Mouse (Mus musculus) CH12.LX (cell line): ENCODE data around the gene Gli2. TPM values are rescaled to one million over a fixed set of nuclear protein-coding genes. Genes with fewer than 3 reads are reported as not detected.

ENCODE experiments used
- DNase-seq: peaks from one replicate; pipeline ENCODE4 v3.0.0-alpha.2; 2013; ENCODE audit errors: extremely low read depth
- H3K27ac ChIP-seq: 2 replicates; pipeline ENCODE4 v1.5.1; 2012; ENCODE audit warnings: low read depth, mild to moderate bottlenecking, control low read depth, moderate library complexity; ENCODE audit not compliant: insufficient read depth
- H3K27me3 ChIP-seq: replicated peaks from 2 replicates; pipeline ENCODE3; 2012; ENCODE audit warnings: inconsistent platforms
- H3K36me3 ChIP-seq, 2 experiments: replicated peaks in 1 of 2; 2 replicates each; pipeline versions ENCODE3 to v1.6.1; 2012; ENCODE audit warnings: inconsistent platforms in 1 of 2, low read length in 1 of 2, mild to moderate bottlenecking in 1 of 2, mixed read lengths in 1 of 2, moderate library complexity in 1 of 2; ENCODE audit not compliant: control insufficient read depth in 1 of 2, insufficient read depth in 1 of 2
- H3K4me1 ChIP-seq, 2 experiments: 2 replicates each; pipeline ENCODE4 v1.6.1; 2012; ENCODE audit warnings: inconsistent platforms in 1 of 2, moderate library complexity in 1 of 2; ENCODE audit not compliant: insufficient read depth in 2 of 2, control insufficient read depth in 1 of 2
- H3K4me2 ChIP-seq: 2 replicates; pipeline ENCODE4 v1.6.1; 2012; ENCODE audit warnings: low read depth, mild to moderate bottlenecking, control low read depth; ENCODE audit not compliant: poor library complexity, insufficient read depth, severe bottlenecking
- H3K4me3 ChIP-seq, 3 experiments: fragments of 150-350 bp in 1 of 3; sonication (generic) in 1 of 3; replicated peaks in 1 of 3; 2 replicates each; pipeline versions ENCODE3 to v1.5.1; 2011 to 2012; ENCODE audit warnings: low read depth in 2 of 3, low read length in 2 of 3, mild to moderate bottlenecking in 2 of 3, moderate library complexity in 2 of 3, control low read depth in 1 of 3, improper control_type of control experiment in 1 of 3, inconsistent platforms in 1 of 3, mixed read lengths in 1 of 3; ENCODE audit not compliant: poor library complexity in 1 of 3
- H3K79me2 ChIP-seq: replicated peaks from 2 replicates; pipeline ENCODE4 v1.6.1; 2012; ENCODE audit warnings: mild to moderate bottlenecking, moderate library complexity; ENCODE audit not compliant: control insufficient read depth, poor library complexity, insufficient read depth, severe bottlenecking; ENCODE audit errors: extremely low read depth
- H3K9ac ChIP-seq: 2 replicates; pipeline ENCODE4 v1.6.1; 2012; ENCODE audit warnings: low read depth, mild to moderate bottlenecking, control low read depth, moderate library complexity; ENCODE audit not compliant: insufficient read depth
- H3K9me3 ChIP-seq: replicated peaks from 2 replicates; pipeline ENCODE3; 2012; ENCODE audit warnings: low read length, inconsistent platforms, mixed read lengths
- CHD1 ChIP-seq: IDR thresholded peaks from 2 replicates; pipeline ENCODE4 v1.6.1; 2012; ENCODE audit warnings: low read depth, low read length, improper control_type of control experiment, inconsistent platforms
- CHD2 ChIP-seq: IDR thresholded peaks from 2 replicates; pipeline ENCODE4 v1.6.1; 2011; ENCODE audit warnings: low read length, improper control_type of control experiment
- CTCF ChIP-seq, 2 experiments: IDR thresholded peaks in 1 of 2; conservative IDR thresholded peaks in 1 of 2; 2 replicates each; pipeline ENCODE4 v1.5.1; 2011 to 2012; ENCODE audit warnings: low read depth in 2 of 2, low read length in 2 of 2, improper control_type of control experiment in 1 of 2, inconsistent platforms in 1 of 2, mild to moderate bottlenecking in 1 of 2, moderate library complexity in 1 of 2
- E2F4 ChIP-seq: IDR thresholded peaks from 2 replicates; pipeline ENCODE4 v1.6.1; 2011; ENCODE audit warnings: low read depth, low read length, improper control_type of control experiment; ENCODE audit not compliant: insufficient replicate concordance
- GABPA ChIP-seq: IDR thresholded peaks from 2 replicates; pipeline ENCODE4 v1.6.1; 2012; ENCODE audit warnings: low read depth, low read length, improper control_type of control experiment, inconsistent platforms; ENCODE audit not compliant: insufficient replicate concordance
- IRF4 ChIP-seq: IDR thresholded peaks from 2 replicates; pipeline ENCODE4 v1.6.1; 2014; ENCODE audit warnings: low read depth, mild to moderate bottlenecking, inconsistent platforms, low read length, improper control_type of control experiment
- JUN ChIP-seq: IDR thresholded peaks from 2 replicates; pipeline ENCODE4 v1.6.1; 2011; ENCODE audit warnings: low read depth, mild to moderate bottlenecking, low read length, improper control_type of control experiment, moderate library complexity; ENCODE audit not compliant: insufficient read depth
- MAFK ChIP-seq: IDR thresholded peaks from 2 replicates; pipeline ENCODE4 v1.6.1; 2011; ENCODE audit warnings: low read length, improper control_type of control experiment; ENCODE audit not compliant: insufficient replicate concordance
- MEF2A ChIP-seq: IDR thresholded peaks from 2 replicates; pipeline ENCODE4 v1.6.1; 2014; ENCODE audit warnings: low read depth, mild to moderate bottlenecking, inconsistent platforms, low read length, improper control_type of control experiment, borderline replicate concordance
- MYC ChIP-seq: IDR thresholded peaks from 2 replicates; pipeline ENCODE4 v1.6.1; 2011; ENCODE audit warnings: low read depth, mild to moderate bottlenecking, improper control_type of control experiment, low read length
- POLR2A ChIP-seq: IDR thresholded peaks from 2 replicates; pipeline ENCODE4 v1.6.1; 2011; ENCODE audit warnings: low read depth, mild to moderate bottlenecking, improper control_type of control experiment, low read length
- SIN3A ChIP-seq: IDR thresholded peaks from 2 replicates; pipeline ENCODE4 v1.6.1; 2012; ENCODE audit warnings: low read length, improper control_type of control experiment, inconsistent platforms
- TCF12 ChIP-seq: IDR thresholded peaks from 2 replicates; pipeline ENCODE4 v1.6.1; 2014; ENCODE audit warnings: low read depth, mild to moderate bottlenecking, inconsistent platforms, low read length, improper control_type of control experiment
- USF2 ChIP-seq: conservative IDR thresholded peaks from 2 replicates; pipeline ENCODE4 v1.6.1; 2011; ENCODE audit warnings: low read depth, low read length, improper control_type of control experiment
- ZC3H11A ChIP-seq: IDR thresholded peaks from 2 replicates; pipeline ENCODE4 v1.6.1; 2012; ENCODE audit warnings: low read depth, mild to moderate bottlenecking, inconsistent platforms, low read length, improper control_type of control experiment
- ZKSCAN1 ChIP-seq: IDR thresholded peaks from 2 replicates; pipeline ENCODE4 v1.6.1; 2012; ENCODE audit warnings: low read depth, inconsistent platforms, low read length, improper control_type of control experiment, borderline replicate concordance
- ZMIZ1 ChIP-seq: IDR thresholded peaks from 2 replicates; pipeline ENCODE4 v1.6.1; 2012; ENCODE audit warnings: low read depth, mild to moderate bottlenecking, inconsistent platforms, low read length, improper control_type of control experiment
- dilution Hi-C: fragments of 300-500 bp; cut with MboI; formaldehyde crosslinking; loops from 2 replicates; pipeline ENCODE4 v1.14.3; 2020; ENCODE audit warnings: low sequenced_read_pairs; ENCODE audit not compliant: extremely low pct_unique_long_range_greater_than_20kb, extremely low pct_ligation_motif_present
- in situ Hi-C: fragments of 300-500 bp; cut with MboI; formaldehyde crosslinking; loops from 3 replicates; pipeline ENCODE4 v1.14.3; 2019; ENCODE audit warnings: low sequenced_read_pairs, low pct_ligation_motif_present, low pct_unique_long_range_greater_than_20kb, mixed read lengths
- polyA plus RNA-seq: library from polyadenylated mRNA; unstranded; fragments of >175 nt; gene quantifications from 2 replicates; pipeline ENCODE4 v1.2.1, GENCODE M21; 2012; ENCODE audit warnings: low read depth; ENCODE audit not compliant: insufficient read length
- total RNA-seq, 2 experiments: library from RNA; depleted of rRNA; stranded (reverse); fragments of 300-350 nt in 1 of 2; fragments of >200 nt in 1 of 2; gene quantifications; 2 replicates each; pipeline ENCODE4 v1.2.3; 2012 to 2014

Gli2 gene
- total and polyA plus RNA-seq, 3 experiments: not detected

DNA sequence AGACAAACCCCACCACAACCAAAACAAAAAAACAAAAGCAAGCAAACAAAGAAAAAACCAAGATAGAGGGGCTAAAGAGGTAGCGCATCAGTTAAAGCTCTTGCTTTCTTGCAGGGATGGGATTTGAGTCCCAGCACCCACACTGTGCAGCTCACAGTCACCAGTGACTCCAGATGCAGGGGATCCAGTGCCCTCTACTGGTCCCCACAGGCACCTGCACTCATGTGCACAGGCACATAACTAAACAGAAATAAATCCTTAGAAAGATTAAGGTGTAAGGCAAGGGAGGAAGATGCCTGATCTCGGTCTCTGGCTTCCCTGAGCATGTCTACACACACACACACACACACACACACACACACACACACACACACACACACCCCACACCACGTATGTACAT lies 83.4 kb downstream of the Gli2 start:
- H3K9me3 ChIP-seq: peaks cover 85% of the 10 kb centered on the region
- H3K4me1 ChIP-seq: no peaks in the 10 kb centered on the region
- DNase-seq: no peak
- no peaks in the 10 kb centered on the region for H3K27me3 ChIP-seq
- TF ChIP-seq SIN3A: no peak
- no peak for TF ChIP-seq MAFK
- no peak for TF ChIP-seq ZC3H11A
- no peak for TF ChIP-seq CTCF (conservative IDR thresholded peaks at IDR 0.05 in 1 of 2, IDR thresholded peaks at IDR 0.05 in 1 of 2; ENCODE audit: low read depth in 2 of 2, low read length in 2 of 2)
- H3K4me2 ChIP-seq: no peak overlapping the region
- H3K36me3 ChIP-seq: no peaks in the 10 kb centered on the region
- no peak overlapping the region for H3K9ac ChIP-seq
- H3K27ac ChIP-seq: no peak overlapping the region
- in situ Hi-C loops: no loop called here
- dilution Hi-C loops: no loop called here
- H3K79me2 ChIP-seq: no peaks in the 10 kb centered on the region
- H3K4me3 ChIP-seq: no peak overlapping the region

DNA sequence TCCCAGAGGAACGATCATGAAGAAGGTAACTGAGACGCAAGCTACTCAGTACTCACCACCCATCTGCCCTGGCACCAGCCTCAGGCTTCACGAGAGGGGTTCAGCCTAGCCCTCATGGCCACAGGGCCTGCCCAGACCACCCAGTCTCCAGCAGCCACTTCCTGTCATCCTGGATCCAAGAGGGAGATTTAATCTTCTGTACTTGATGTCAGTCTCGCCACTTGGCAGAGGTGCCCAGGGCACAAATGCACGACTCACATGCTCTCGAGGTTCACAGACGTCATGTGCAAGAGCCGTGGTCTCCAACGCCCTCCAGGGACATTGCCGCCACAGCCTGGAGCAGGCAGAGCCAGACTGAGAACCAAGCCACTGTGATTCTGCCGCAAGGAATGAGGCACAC lies 84.0 kb downstream of the Gli2 start:
- Histone ChIP-seq H3K4me3 (no peak overlapping the region), H3K4me1 (no peaks in the 10 kb centered on the region), H3K27me3 (no peaks in the 10 kb centered on the region), H3K4me2 (no peak overlapping the region), H3K27ac (no peak overlapping the region), H3K36me3 (no peaks in the 10 kb centered on the region), H3K9me3 (peaks cover 85% of the 10 kb centered on the region), H3K9ac (no peak overlapping the region), H3K79me2 (no peaks in the 10 kb centered on the region)
- DNase-seq: no peak
- dilution Hi-C loops (no loop called here), in situ Hi-C loops (no loop called here)
- TF ChIP-seq ZC3H11A (no peak), CHD2 (no peak), MAFK (no peak), USF2 (no peak), MEF2A (no peak), TCF12 (no peak), E2F4 (no peak)

DNA sequence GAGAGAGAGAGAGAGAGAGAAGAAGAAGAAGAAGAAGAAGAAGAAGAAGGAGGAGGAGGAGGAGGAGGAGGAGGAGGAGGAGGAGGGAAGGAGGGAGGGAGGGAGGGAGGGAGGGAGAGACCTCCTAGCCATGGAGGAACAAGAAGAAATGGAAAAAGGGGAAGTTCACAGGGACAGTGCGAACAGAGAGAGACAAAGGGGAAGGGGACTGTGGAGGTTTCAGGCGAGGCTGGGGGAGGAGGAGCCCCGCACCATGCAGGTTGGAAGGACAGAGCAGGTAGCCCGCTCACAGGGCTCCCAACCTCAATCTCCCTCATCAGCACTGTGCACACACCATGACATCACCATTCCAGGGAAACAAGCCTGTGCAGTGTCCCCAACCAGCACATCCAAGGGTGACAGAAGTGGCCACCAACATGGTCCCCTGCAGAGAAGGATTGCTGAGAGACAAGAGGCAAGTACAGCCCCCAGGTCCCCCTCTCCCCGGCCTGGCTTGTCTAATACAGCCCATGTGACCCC lies 84.7 kb downstream of the Gli2 start:
- no peaks in the 10 kb centered on the region for H3K27me3 ChIP-seq
- no peak for DNase-seq
- no peak overlapping the region for H3K27ac ChIP-seq
- TF ChIP-seq USF2 (no peak), MYC (no peak), ZMIZ1 (no peak), JUN (no peak), ZKSCAN1 (no peak), POLR2A (no peak), MAFK (no peak), GABPA (no peak), MEF2A (no peak), IRF4 (no peak), CTCF (conservative IDR thresholded peaks at IDR 0.05 in 1 of 2, IDR thresholded peaks at IDR 0.05 in 1 of 2; ENCODE audit: low read depth in 2 of 2, low read length in 2 of 2) (no peak), CHD1 (no peak)
- in situ Hi-C loops: no loop called here
- no peaks in the 10 kb centered on the region for H3K36me3 ChIP-seq
- H3K9ac ChIP-seq: no peak overlapping the region
- H3K79me2 ChIP-seq: no peaks in the 10 kb centered on the region
- H3K4me1 ChIP-seq: no peaks in the 10 kb centered on the region
- peaks cover 86% of the 10 kb centered on the region for H3K9me3 ChIP-seq
- dilution Hi-C loops: no loop called here
- H3K4me2 ChIP-seq: no peak overlapping the region
- no peak overlapping the region for H3K4me3 ChIP-seq
